Mouse (Mus musculus) lung, adult 18-20 months (tissue): ENCODE measurements around the gene Nfyb.
A peak's percentile ranks its signal among the peaks of the same experiment; 100 is the strongest.

Experiments
- DNase-seq, 2 experiments: peaks; one replicate each; pipeline ENCODE4 v3.0.0; 2022; ENCODE audit warnings: mixed read lengths in 2 of 2

The Nfyb gene

DNA sequence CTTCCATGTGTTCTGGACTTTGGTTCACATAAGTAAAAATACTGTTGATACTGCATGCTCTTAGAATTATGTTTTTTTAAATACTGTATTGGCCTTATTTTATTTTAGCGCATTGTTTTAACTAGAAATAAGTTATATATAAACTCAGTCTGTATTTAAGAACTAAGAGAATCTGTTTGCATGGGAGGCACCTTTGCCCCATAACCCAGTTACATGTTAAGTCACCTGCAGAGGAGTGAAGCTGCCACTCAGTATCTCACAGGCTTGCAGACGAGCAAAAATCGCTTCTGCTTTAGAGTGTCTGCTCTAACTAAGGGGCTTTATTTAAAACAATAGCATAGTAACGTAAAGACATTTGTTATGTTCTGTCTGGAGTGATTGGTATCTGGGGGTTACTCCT is 22.1 kb downstream of the Nfyb start:
- DNase-seq = no peak

DNA sequence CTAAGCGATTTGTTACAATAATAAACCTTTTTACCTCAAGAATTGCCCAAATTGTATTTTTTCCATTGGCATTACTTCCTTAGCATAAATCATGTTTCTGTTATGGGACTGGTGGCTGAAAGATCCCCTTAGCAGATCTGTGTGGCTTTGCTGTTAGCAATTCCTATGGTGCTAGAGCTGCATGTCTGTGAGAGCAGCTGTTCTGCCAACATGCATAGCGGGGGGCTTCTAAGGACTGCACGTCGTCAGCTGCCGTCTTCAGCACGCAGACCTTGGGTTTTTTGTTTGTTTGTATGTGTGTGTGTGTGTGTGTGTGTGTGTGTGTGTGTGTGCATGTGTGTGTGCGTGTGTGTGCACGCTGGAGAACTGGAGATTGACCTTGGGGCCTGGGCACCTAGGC is 22.6 kb downstream of the Nfyb start:
- DNase-seq = no peak

DNA sequence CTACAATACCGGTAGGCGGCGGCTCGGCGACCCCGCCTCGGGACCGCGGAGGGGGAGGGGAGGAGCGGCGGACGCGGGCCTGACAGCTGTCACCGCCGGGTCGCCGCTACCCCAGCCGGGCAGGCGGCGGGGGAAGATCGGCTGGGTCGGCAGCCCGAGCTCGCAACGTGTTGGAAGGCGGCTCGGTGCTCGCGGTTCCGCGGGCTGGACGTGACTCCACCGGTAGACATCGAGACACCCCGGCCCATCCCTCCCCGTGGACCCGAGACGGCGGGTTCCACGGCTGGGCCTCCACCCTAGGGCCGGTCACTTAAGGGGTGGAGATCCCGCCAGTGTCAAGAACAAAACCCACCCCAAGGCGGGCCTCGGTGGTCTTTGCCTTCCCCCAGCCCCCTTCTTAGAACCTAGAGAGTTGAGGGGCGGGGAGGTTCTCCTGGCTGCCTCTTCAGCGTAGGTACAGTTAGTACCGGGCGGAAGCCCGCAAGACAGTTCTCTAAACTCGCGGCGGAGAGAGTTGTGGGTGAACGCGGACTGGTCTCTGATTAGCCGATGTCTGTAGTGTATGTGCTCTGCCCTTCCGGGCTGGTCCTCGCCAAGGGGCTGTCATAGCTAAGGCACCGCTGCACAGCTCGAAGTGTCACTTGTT is 64.5 kb downstream of the Nfyb start:
- peak; percentile 15 to 28 for DNase-seq

DNA sequence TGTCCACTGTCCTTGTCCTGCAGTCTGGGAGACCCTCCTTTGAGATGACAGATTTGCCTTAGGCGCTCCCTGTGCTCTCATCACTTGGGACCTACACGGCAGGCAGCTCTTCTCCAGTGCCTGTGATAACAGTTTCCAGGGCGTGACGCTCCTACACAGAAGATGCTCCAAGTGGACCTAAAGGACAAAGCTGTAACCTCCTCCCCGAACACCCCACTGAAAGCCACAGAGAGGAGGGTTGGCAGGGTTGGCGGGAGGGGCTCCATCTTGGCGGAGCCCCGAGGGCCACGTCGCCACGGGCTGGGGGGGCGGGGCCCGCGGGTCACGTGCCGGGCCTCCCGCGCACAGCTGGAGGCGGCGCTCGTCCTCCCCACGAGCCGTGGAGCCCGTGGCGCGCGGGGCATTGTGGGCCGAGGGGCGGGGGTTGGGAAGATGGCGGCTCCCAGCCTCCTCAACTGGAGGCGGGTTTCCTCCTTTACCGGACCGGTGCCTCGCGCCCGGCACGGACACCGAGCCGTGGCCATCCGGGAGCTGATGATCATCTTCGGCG is 65.2 kb downstream of the Nfyb start:
- DNase-seq = peak; percentile 89 to 92
